Comparison of ENCODE assay signal across 34 mouse cellular contexts in the genomic region with DNA sequence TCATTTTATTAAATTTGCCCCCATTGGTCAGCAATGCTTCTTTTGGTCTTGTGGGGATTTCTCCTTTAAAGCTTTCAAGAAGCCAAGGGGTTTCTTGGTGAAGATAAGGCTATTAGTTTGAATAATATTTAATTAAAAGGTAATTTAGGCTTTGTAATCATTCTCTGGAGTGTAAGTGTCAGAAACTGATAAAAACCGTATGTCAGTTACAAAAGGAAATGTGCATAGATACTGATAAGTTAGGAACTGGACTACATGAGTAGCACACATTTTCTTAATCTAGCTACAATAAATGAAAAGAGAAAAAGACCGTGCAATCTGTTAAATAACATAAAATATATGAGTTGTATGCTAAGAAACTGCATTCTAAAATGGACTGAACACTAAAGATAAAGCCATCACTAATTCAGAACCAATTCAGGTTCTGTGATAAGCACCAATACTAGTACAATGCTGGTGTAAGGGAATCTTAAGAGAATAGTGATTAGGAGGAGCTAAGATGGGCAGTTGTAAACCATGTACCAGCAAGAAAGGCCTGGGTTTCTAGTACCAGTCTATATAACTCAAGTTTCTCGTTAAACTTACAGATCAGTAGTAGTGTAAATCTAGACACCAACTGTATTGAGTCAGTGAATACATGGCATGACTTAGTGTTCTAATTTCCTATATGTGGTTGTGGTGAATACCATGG.
DNase-seq lines count a peak whose midpoint lies in the region; ATAC-seq and TF ChIP-seq lines count a peak whose summit lies in the region.
"Had no signal": no experiment of that assay in that cellular context is flagged by ENCODE, and none has a peak within 500 bp of the region (broad histone marks: within the 10 kb centered on the region; RNA-seq: fewer than 3 reads in every experiment).

No protein-coding gene starts in this region.

- H3K4me3 ChIP-seq in liver, embryonic 12.5 days: no peak overlapping the region
- no peak overlapping the region for H3K4me3 ChIP-seq in liver, postnatal 0 days (ENCODE audit: low read depth, low read length)
- no peak overlapping the region for H3K4me3 ChIP-seq in hindbrain, embryonic 14.5 days (replicated peaks; ENCODE audit: low read length)
- H3K4me3 ChIP-seq: embryonic facial prominence, embryonic 13.5 days; erythroblast, embryonic 14.5 days; forebrain, embryonic 12.5 days; heart, embryonic 10.5 days; heart, embryonic 15.5 days; hindbrain, embryonic 12.5 days; limb, embryonic 13.5 days; midbrain, embryonic 10.5 days; myocyte; neural tube, embryonic 12.5 days had no signal

- H3K9ac ChIP-seq in liver, embryonic 12.5 days: no peak overlapping the region
- no peak overlapping the region for H3K9ac ChIP-seq in liver, postnatal 0 days (replicated peaks)
- no peak overlapping the region for H3K9ac ChIP-seq in hindbrain, embryonic 14.5 days
- H3K9ac ChIP-seq: embryonic facial prominence, embryonic 13.5 days; forebrain, embryonic 12.5 days; forebrain, postnatal 0 days; heart, embryonic 15.5 days; hindbrain, embryonic 12.5 days; limb, embryonic 13.5 days; neural tube, embryonic 12.5 days had no signal

- peak; percentile 81 for ATAC-seq in liver, embryonic 12.5 days
- peak; percentile 77 for ATAC-seq in liver, postnatal 0 days
- no peak for ATAC-seq in hindbrain, embryonic 14.5 days (ENCODE audit: low FRiP score)
- ATAC-seq: CD4-positive, CD25-positive, alpha-beta regulatory T cell, adult 4 months; forebrain, postnatal 0 days; intestine, embryonic 16.5 days; midbrain, embryonic 16.5 days had no signal

- WGBS in liver, embryonic 12.5 days (ENCODE audit: insufficient replicate concordance): 34% methylated on average over 3 of the region's 3 CpGs
- WGBS in liver, postnatal 0 days (ENCODE audit: insufficient replicate concordance): 48% methylated on average over 3 of the region's 3 CpGs
- 78% methylated on average over 3 of the region's 3 CpGs for WGBS in hindbrain, embryonic 14.5 days

- no peaks in the 10 kb centered on the region for H3K36me3 ChIP-seq in liver, embryonic 12.5 days
- H3K36me3 ChIP-seq in liver, postnatal 0 days (replicated peaks; ENCODE audit: insufficient read depth, low read length): no peaks in the 10 kb centered on the region
- H3K36me3 ChIP-seq in hindbrain, embryonic 14.5 days (replicated peaks; ENCODE audit: control insufficient read depth, insufficient read depth): no peaks in the 10 kb centered on the region
- H3K36me3 ChIP-seq: embryonic facial prominence, embryonic 13.5 days; forebrain, embryonic 12.5 days; heart, embryonic 10.5 days; heart, embryonic 15.5 days; hindbrain, embryonic 12.5 days; limb, embryonic 13.5 days; midbrain, embryonic 10.5 days; neural tube, embryonic 12.5 days had no signal

- no peak overlapping the region for H3K4me2 ChIP-seq in liver, embryonic 12.5 days
- no peak overlapping the region for H3K4me2 ChIP-seq in liver, postnatal 0 days (ENCODE audit: low read depth, low read length)
- no peak overlapping the region for H3K4me2 ChIP-seq in hindbrain, embryonic 14.5 days (replicated peaks)
- H3K4me2 ChIP-seq: embryonic facial prominence, embryonic 13.5 days; forebrain, embryonic 12.5 days; heart, embryonic 15.5 days; hindbrain, embryonic 12.5 days; limb, embryonic 13.5 days; neural tube, embryonic 12.5 days had no signal

- peaks cover 21% of the 10 kb centered on the region; the same call in 1 of the 2 replicates for H3K4me1 ChIP-seq in liver, embryonic 12.5 days
- no peaks in the 10 kb centered on the region for H3K4me1 ChIP-seq in liver, postnatal 0 days (ENCODE audit: insufficient read depth)
- H3K4me1 ChIP-seq in hindbrain, embryonic 14.5 days (replicated peaks; ENCODE audit: control insufficient read depth, insufficient read depth, low read length): no peaks in the 10 kb centered on the region
- H3K4me1 ChIP-seq: embryonic facial prominence, embryonic 13.5 days; forebrain, embryonic 12.5 days; heart, embryonic 10.5 days; heart, embryonic 15.5 days; hindbrain, embryonic 12.5 days; limb, embryonic 13.5 days; midbrain, embryonic 10.5 days; neural tube, embryonic 12.5 days had no signal

- peak; percentile 95 for TF ChIP-seq EP300 in liver, postnatal 0 days (IDR thresholded peaks at IDR 0.05; ENCODE audit: low read depth)

- no peak for TF ChIP-seq CTCF in liver, postnatal 0 days (IDR thresholded peaks at IDR 0.05; ENCODE audit: low read depth)

- no peaks in the 10 kb centered on the region for H3K9me3 ChIP-seq in liver, embryonic 12.5 days (replicated peaks)
- H3K9me3 ChIP-seq in liver, postnatal 0 days (ENCODE audit: low read length): no peaks in the 10 kb centered on the region
- no peaks in the 10 kb centered on the region for H3K9me3 ChIP-seq in hindbrain, embryonic 14.5 days (ENCODE audit: control insufficient read depth, low read length)
- H3K9me3 ChIP-seq: embryonic facial prominence, embryonic 13.5 days; forebrain, embryonic 12.5 days; heart, embryonic 10.5 days; heart, embryonic 15.5 days; hindbrain, embryonic 12.5 days; limb, embryonic 13.5 days; midbrain, embryonic 10.5 days; neural tube, embryonic 12.5 days had no signal

- H3K27me3 ChIP-seq in liver, embryonic 12.5 days (replicated peaks): no peaks in the 10 kb centered on the region
- no peaks in the 10 kb centered on the region for H3K27me3 ChIP-seq in liver, postnatal 0 days (ENCODE audit: insufficient read depth, low read length)
- H3K27me3 ChIP-seq in hindbrain, embryonic 14.5 days (ENCODE audit: control insufficient read depth, insufficient read depth, low read length): no peaks in the 10 kb centered on the region
- H3K27me3 ChIP-seq: embryonic facial prominence, embryonic 13.5 days; forebrain, embryonic 12.5 days; heart, embryonic 15.5 days; hindbrain, embryonic 12.5 days; limb, embryonic 13.5 days; neural tube, embryonic 12.5 days had no signal

- peak overlapping the region; percentile 76 for H3K27ac ChIP-seq in liver, embryonic 12.5 days
- peak overlapping the region; percentile 50; the same call in 1 of the 2 replicates for H3K27ac ChIP-seq in liver, postnatal 0 days (ENCODE audit: low read depth)
- H3K27ac ChIP-seq in hindbrain, embryonic 14.5 days: no peak overlapping the region
- H3K27ac ChIP-seq: embryonic facial prominence, embryonic 13.5 days; forebrain, embryonic 12.5 days; heart, embryonic 10.5 days; heart, embryonic 15.5 days; hindbrain, embryonic 12.5 days; kidney, postnatal 0 days; limb, embryonic 13.5 days; macrophage; midbrain, embryonic 10.5 days; neural tube, embryonic 12.5 days; stomach, postnatal 0 days had no signal

- peak; percentile 77 for DNase-seq in 416B (ENCODE audit: low read depth)
- DNase-seq in MEL-GATA-1-ER (ENCODE audit: extremely low read depth, low read depth): peak; percentile 78
- DNase-seq in liver, postnatal 0 days: no peak
- no peak for DNase-seq in cerebellum, adult 8-10 months
- no peak for DNase-seq in hindbrain, embryonic 14.5 days (ENCODE audit: low spot score)
- DNase-seq in frontal cortex, postnatal 14 days (ENCODE audit: low spot score in 2 of 2): no peak
- DNase-seq: adrenal gland, postnatal 25 days; cerebellum, adult 9-11 months; forebrain, postnatal 0 days; gastrocnemius, postnatal 14 days; heart, postnatal 36 days; kidney, adult 8-10 months; kidney, postnatal 4 days; lung, adult 2 months; lung, postnatal 10 days; right cerebral cortex, adult 18-20 months; thymus, postnatal 4 days had no signal

Comparison
In these comparisons a context has a peak if more than half of its experiments do, and no peak if none do; other contexts are left out.
1. DNase-seq: peak in 416B (single experiment) and MEL-GATA-1-ER (single experiment); none in liver, postnatal 0 days (single experiment), cerebellum, adult 8-10 months (single experiment), hindbrain, embryonic 14.5 days (single experiment) and frontal cortex, postnatal 14 days (0 of 2).